Mouse (Mus musculus) bone marrow, adult 2 months (tissue): ENCODE measurements around the gene Rpp21. TPM values are rescaled to one million over a fixed set of nuclear protein-coding genes. Genes with fewer than 3 reads are reported as not detected.

Experiments
- H3K27ac ChIP-seq: fragments of 200-500 bp; 2 replicates; pipeline ENCODE4 v1.5.1; 2012; ENCODE audit warnings: low read depth, mild to moderate bottlenecking, control low read depth, inconsistent platforms, low read length; ENCODE audit not compliant: control insufficient read depth, poor library complexity, insufficient read depth
- H3K4me1 ChIP-seq: fragments of 200-500 bp; 2 replicates; pipeline ENCODE4 v1.6.1; 2011; ENCODE audit warnings: low read length; ENCODE audit not compliant: control insufficient read depth, insufficient read depth
- H3K4me3 ChIP-seq: fragments of 200-500 bp; replicated peaks from 2 replicates; pipeline ENCODE3; 2011; ENCODE audit warnings: mild to moderate bottlenecking, low read depth, low read length, control low read depth; ENCODE audit not compliant: control insufficient read depth
- CTCF ChIP-seq: fragments of 200-500 bp; IDR thresholded peaks from 2 replicates; pipeline ENCODE4 v1.5.1; 2011; ENCODE audit warnings: low read length, control low read depth; ENCODE audit not compliant: control insufficient read depth, insufficient read depth
- POLR2A ChIP-seq: fragments of 200-500 bp; IDR thresholded peaks from 2 replicates; pipeline ENCODE4 v1.6.1; 2011; ENCODE audit warnings: low read depth, mild to moderate bottlenecking, control low read depth, low read length, borderline replicate concordance; ENCODE audit not compliant: control insufficient read depth
- WGBS: fragments of 180-500 bp; shearing (Covaris S2); methylation state at CpG from one replicate; pipeline ENCODE4 v1.1.7; 2018; 5-methylcytosine and 5-hydroxymethylcytosine counted together
- polyA plus RNA-seq: library from polyadenylated mRNA; stranded (reverse); fragments of >200 nt; gene quantifications from 2 replicates; pipeline ENCODE4 v1.2.4, GENCODE M21; 2011; ENCODE audit warnings: low replicate concordance; ENCODE audit not compliant: missing spikeins, insufficient read depth, insufficient read length

Gene Rpp21
- polyA plus RNA-seq, 1 experiment: 117 TPM

- TF ChIP-seq CTCF (no peak), POLR2A (no peak)
- Histone ChIP-seq H3K4me3 (no peak overlapping the region), H3K27ac (no peak overlapping the region), H3K4me1 (no peaks in the 10 kb centered on the region; the same call in 1 of the 2 replicates)
- 4% methylated on average over 9 of the region's 9 CpGs for WGBS
Observed at GRCm38 (mm10) chr17:36225231-36225824, 32.5 kb downstream of the Rpp21 start.

- no peaks in the 10 kb centered on the region; the same call in 1 of the 2 replicates for H3K4me1 ChIP-seq
- 27% methylated on average over 3 of the region's 3 CpGs for WGBS
- H3K27ac ChIP-seq: no peak overlapping the region
- no peak overlapping the region for H3K4me3 ChIP-seq
- TF ChIP-seq POLR2A (no peak), CTCF (no peak)
Observed at GRCm38 (mm10) chr17:36224451-36224850, 33.4 kb downstream of the Rpp21 start.

- WGBS: 18% methylated on average over 5 of the region's 5 CpGs
- no peak overlapping the region for H3K4me3 ChIP-seq
- H3K4me1 ChIP-seq: no peaks in the 10 kb centered on the region; the same call in 1 of the 2 replicates
- H3K27ac ChIP-seq: no peak overlapping the region
- TF ChIP-seq POLR2A: no peak
- TF ChIP-seq CTCF: no peak
Observed at GRCm38 (mm10) chr17:36218594-36219155, 39.2 kb downstream of the Rpp21 start.

- H3K4me1 ChIP-seq: no peaks in the 10 kb centered on the region; the same call in 1 of the 2 replicates
- H3K4me3 ChIP-seq: no peak overlapping the region
- TF ChIP-seq CTCF (no peak), POLR2A (no peak)
- no peak overlapping the region for H3K27ac ChIP-seq
- WGBS: 7% methylated on average over 20 of the region's 20 CpGs
Observed at GRCm38 (mm10) chr17:36215586-36215985, 42.3 kb downstream of the Rpp21 start.

- no peak overlapping the region for H3K4me3 ChIP-seq
- no peak for TF ChIP-seq POLR2A
- no peak for TF ChIP-seq CTCF
- H3K4me1 ChIP-seq: no peaks in the 10 kb centered on the region
- no peak overlapping the region for H3K27ac ChIP-seq
Observed at GRCm38 (mm10) chr17:36206846-36207245, 51.0 kb downstream of the Rpp21 start.

GRCm38 (mm10) chr17:36205862-36206261 lies 52.0 kb downstream of the Rpp21 start:
- H3K27ac ChIP-seq: no peak overlapping the region; the same call in 1 of the 2 replicates
- peak overlapping the region; percentile 72 for H3K4me3 ChIP-seq
- under 1% methylated on average over 41 of the region's 41 CpGs for WGBS
- TF ChIP-seq POLR2A: no peak
- TF ChIP-seq CTCF: no peak
- H3K4me1 ChIP-seq: no peaks in the 10 kb centered on the region

Other genes with a start within 250 kb of the Rpp21 start
- gene H2-T24, start 237.5 kb downstream of the Rpp21 start, polyA plus RNA-seq: 48.0 and 67.4 TPM in 2 replicates
- 60.1 and 94.6 TPM in 2 replicates for gene H2-T23, start 225.2 kb downstream of the Rpp21 start, polyA plus RNA-seq
- gene H2-T22, start 215.3 kb downstream of the Rpp21 start, polyA plus RNA-seq: 23.5 and 45.8 TPM in 2 replicates
- gene Gm6034, start 215.1 kb downstream of the Rpp21 start, polyA plus RNA-seq: not detected in 2 replicates
- not detected in 2 replicates for gene Gm11127, start 199.7 kb downstream of the Rpp21 start, polyA plus RNA-seq
- 1.2 TPM in 1 of 2 replicates, not detected in the other for gene Gm19684, start 136.4 kb downstream of the Rpp21 start, polyA plus RNA-seq
- gene Gm7030, start 128.6 kb downstream of the Rpp21 start, polyA plus RNA-seq: not detected in 2 replicates
- 3.0 TPM in 1 of 2 replicates, not detected in the other for gene Gm8909, start 89.5 kb downstream of the Rpp21 start, polyA plus RNA-seq
- gene H2-T3, start 67.8 kb downstream of the Rpp21 start, polyA plus RNA-seq: 0.80 TPM in 1 of 2 replicates, not detected in the other
- 23.5 and 42.2 TPM in 2 replicates for gene Trim39, start 14.2 kb upstream of the Rpp21 start, polyA plus RNA-seq
- not detected in 2 replicates for gene H2-M10.2, start 28.4 kb upstream of the Rpp21 start, polyA plus RNA-seq
- gene H2-M10.1, start 68.1 kb upstream of the Rpp21 start, polyA plus RNA-seq: not detected in 2 replicates
- gene H2-M10.3, start 110.3 kb upstream of the Rpp21 start, polyA plus RNA-seq: not detected in 2 replicates
- gene H2-M10.4, start 204.3 kb upstream of the Rpp21 start, polyA plus RNA-seq: not detected in 2 replicates